Mouse (Mus musculus) E14TG2a.4 (cell line): Measurements from ENCODE around the gene E2f2.

Experiments
- H3K27me3 ChIP-seq: 2 replicates; pipeline ENCODE4 v1.6.1; 2014; ENCODE audit warnings: low read length, control low read depth; ENCODE audit not compliant: insufficient read depth
- H3K36me3 ChIP-seq: 2 replicates; pipeline ENCODE4 v1.6.1; 2014; ENCODE audit warnings: low read length, control low read depth; ENCODE audit not compliant: insufficient read depth
- H3K4me1 ChIP-seq: replicated peaks from 2 replicates; pipeline ENCODE4 v1.6.1; 2014; ENCODE audit warnings: low read depth, low read length, control low read depth
- H3K4me3 ChIP-seq: replicated peaks from 2 replicates; pipeline ENCODE4 v1.5.1; 2014; ENCODE audit warnings: mild to moderate bottlenecking, low read length
- H3K9me3 ChIP-seq: 2 replicates; pipeline ENCODE4 v1.6.1; 2014; ENCODE audit warnings: low read length, control low read depth
- CTCF ChIP-seq: conservative IDR thresholded peaks from 2 replicates; pipeline ENCODE4 v1.5.1; 2014; ENCODE audit warnings: low read length
- NANOG ChIP-seq: IDR thresholded peaks from 2 replicates; pipeline ENCODE4 v1.6.1; 2014; ENCODE audit warnings: borderline replicate concordance, low read length, mixed read lengths
- POU5F1 ChIP-seq: IDR thresholded peaks from 2 replicates; pipeline ENCODE4 v1.6.1; 2014; ENCODE audit warnings: low read length, borderline replicate concordance

The E2f2 gene

DNA sequence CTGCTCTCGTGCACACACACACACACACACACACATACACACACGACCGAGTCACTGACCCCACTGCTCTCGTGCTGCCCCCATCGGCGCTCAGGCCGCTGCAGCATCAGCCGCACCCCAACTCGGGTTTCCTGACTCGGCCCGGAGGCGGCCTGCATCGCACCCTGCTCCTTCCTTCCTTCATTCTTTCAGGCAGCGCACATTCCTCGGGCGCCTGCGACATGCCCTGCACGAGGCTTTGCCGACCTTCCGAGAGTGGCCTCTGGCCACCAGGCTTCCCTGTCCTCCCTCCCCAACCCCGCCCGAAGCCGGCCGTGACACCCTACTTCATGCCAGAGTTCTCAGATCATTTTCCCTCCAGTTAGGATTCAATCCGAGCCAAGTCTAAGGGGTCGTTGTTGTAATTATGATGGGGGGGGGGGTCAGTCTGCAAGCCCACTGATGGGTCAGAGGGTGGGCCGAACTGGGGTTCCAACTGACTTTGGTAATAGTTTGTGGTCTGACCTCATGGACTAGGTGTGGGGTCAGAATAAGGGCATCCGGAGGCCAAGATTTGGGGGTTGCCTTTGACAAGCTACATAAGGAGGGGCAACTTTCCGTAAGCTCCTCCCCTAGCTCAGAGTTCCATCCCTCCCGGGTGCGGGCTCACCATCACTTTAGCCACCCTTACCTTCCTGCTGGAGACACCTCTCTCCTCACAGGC, 23.7 kb upstream of the E2f2 start:
- H3K4me1 ChIP-seq = peaks cover 61% of the 10 kb centered on the region
- H3K9me3 ChIP-seq = peaks cover 4% of the 10 kb centered on the region; the same call in 1 of the 2 replicates
- H3K36me3 ChIP-seq = 0 out of 2 replicates have a peak, but pooled peaks cover 9% of the 10 kb centered on the region
- no peak for TF ChIP-seq NANOG
- no peak for TF ChIP-seq POU5F1
- no peak for TF ChIP-seq CTCF
- peaks cover 45% of the 10 kb centered on the region for H3K27me3 ChIP-seq
- peak overlapping the region; percentile 69 for H3K4me3 ChIP-seq

GRCm38 (mm10) chr4:136149045-136149379, 23.2 kb upstream of the E2f2 start:
- Histone ChIP-seq H3K27me3 (peaks cover 46% of the 10 kb centered on the region), H3K36me3 (0 out of 2 replicates have a peak, but pooled peaks cover 9% of the 10 kb centered on the region), H3K4me3 (peak overlapping the region; percentile 69), H3K9me3 (peaks cover 4% of the 10 kb centered on the region; the same call in 1 of the 2 replicates), H3K4me1 (peaks cover 59% of the 10 kb centered on the region)
- no peak for TF ChIP-seq NANOG
- no peak for TF ChIP-seq POU5F1

GRCm38 (mm10) chr4:136149734-136150133, 22.5 kb upstream of the E2f2 start:
- Histone ChIP-seq H3K4me3 (no peak overlapping the region), H3K4me1 (peaks cover 57% of the 10 kb centered on the region), H3K36me3 (0 out of 2 replicates have a peak, but pooled peaks cover 9% of the 10 kb centered on the region), H3K9me3 (no peaks in the 10 kb centered on the region), H3K27me3 (peaks cover 42% of the 10 kb centered on the region)
- no peak for TF ChIP-seq NANOG
- TF ChIP-seq CTCF = peak; percentile 69
- no peak for TF ChIP-seq POU5F1

DNA sequence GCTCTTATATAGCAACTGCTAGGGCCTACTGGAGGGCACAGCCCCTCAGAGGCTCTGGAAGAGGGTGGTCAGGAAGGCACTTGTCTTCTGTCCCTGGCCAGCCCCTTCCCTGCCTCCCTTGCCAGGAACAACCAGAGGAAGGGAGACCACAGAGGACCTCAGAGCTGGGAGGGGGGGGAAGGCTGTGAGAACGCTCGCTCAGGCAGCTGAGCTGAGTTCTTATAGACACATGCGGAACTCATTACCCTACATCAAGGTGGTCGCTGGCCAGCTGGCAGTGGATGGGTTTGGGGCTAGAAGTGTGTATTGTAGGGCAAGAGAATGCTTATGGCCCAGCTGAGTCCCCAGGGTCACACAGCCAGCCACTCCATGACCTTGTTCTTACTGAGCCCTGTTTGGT, 21.6 kb upstream of the E2f2 start:
- TF ChIP-seq NANOG (no peak), POU5F1 (no peak), CTCF (no peak)
- 0 out of 2 replicates have a peak, but pooled peaks cover under 1% of the 10 kb centered on the region for H3K36me3 ChIP-seq
- peaks cover 48% of the 10 kb centered on the region for H3K4me1 ChIP-seq
- no peaks in the 10 kb centered on the region for H3K9me3 ChIP-seq
- H3K27me3 ChIP-seq = peaks cover 40% of the 10 kb centered on the region
- no peak overlapping the region for H3K4me3 ChIP-seq

DNA sequence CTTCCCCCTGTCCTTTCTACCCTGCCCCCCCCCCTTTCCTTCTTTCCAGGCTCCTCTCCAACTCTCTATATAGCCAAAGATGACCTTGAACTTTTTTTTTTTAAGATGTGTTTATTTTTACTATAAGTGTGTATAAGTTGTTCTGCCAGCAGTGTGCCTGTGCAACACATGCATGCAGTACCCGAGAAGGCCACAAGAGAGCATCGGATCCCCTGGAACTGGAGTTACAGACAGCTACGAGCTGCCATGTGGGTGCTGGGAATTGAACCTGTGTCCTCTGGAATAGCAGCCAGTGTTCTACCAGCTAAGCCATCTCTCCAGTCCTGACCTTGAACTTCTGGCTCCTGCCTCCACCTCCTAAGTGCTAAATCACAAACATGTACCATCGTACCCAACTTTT, 19.4 kb upstream of the E2f2 start:
- peaks cover 39% of the 10 kb centered on the region for H3K4me1 ChIP-seq
- H3K4me3 ChIP-seq = no peak overlapping the region
- H3K9me3 ChIP-seq = no peaks in the 10 kb centered on the region
- peaks cover 38% of the 10 kb centered on the region for H3K27me3 ChIP-seq
- peak; percentile 59 for TF ChIP-seq CTCF
- no peak for TF ChIP-seq NANOG
- TF ChIP-seq POU5F1 = no peak
- H3K36me3 ChIP-seq = no peaks in the 10 kb centered on the region

- no peak for TF ChIP-seq NANOG
- TF ChIP-seq POU5F1 = no peak
- no peak for TF ChIP-seq CTCF
- no peak overlapping the region for H3K4me3 ChIP-seq
- peaks cover 31% of the 10 kb centered on the region for H3K4me1 ChIP-seq
- H3K27me3 ChIP-seq = peaks cover 34% of the 10 kb centered on the region
- no peaks in the 10 kb centered on the region for H3K9me3 ChIP-seq
- no peaks in the 10 kb centered on the region for H3K36me3 ChIP-seq
Measured at GRCm38 (mm10) chr4:136154462-136154861, 17.7 kb upstream of the E2f2 start.

GRCm38 (mm10) chr4:136158498-136158897, 13.7 kb upstream of the E2f2 start:
- no peak overlapping the region for H3K4me3 ChIP-seq
- peaks cover 21% of the 10 kb centered on the region; the same call in 1 of the 2 replicates for H3K27me3 ChIP-seq
- TF ChIP-seq CTCF (no peak), POU5F1 (no peak), NANOG (no peak)
- no peaks in the 10 kb centered on the region for H3K9me3 ChIP-seq
- no peaks in the 10 kb centered on the region for H3K36me3 ChIP-seq
- peaks cover 31% of the 10 kb centered on the region for H3K4me1 ChIP-seq

- H3K27me3 ChIP-seq = peaks cover 13% of the 10 kb centered on the region; the same call in 1 of the 2 replicates
- no peak overlapping the region for H3K4me3 ChIP-seq
- no peaks in the 10 kb centered on the region for H3K9me3 ChIP-seq
- H3K36me3 ChIP-seq = no peaks in the 10 kb centered on the region
- TF ChIP-seq NANOG (no peak), POU5F1 (no peak), CTCF (peak; percentile 92)
- peaks cover 37% of the 10 kb centered on the region for H3K4me1 ChIP-seq
Measured at GRCm38 (mm10) chr4:136159802-136160397, 12.3 kb upstream of the E2f2 start.

GRCm38 (mm10) chr4:136163448-136163847, 8.7 kb upstream of the E2f2 start:
- Histone ChIP-seq H3K9me3 (no peaks in the 10 kb centered on the region), H3K27me3 (no peaks in the 10 kb centered on the region), H3K36me3 (no peaks in the 10 kb centered on the region), H3K4me3 (no peak overlapping the region), H3K4me1 (peaks cover 42% of the 10 kb centered on the region)
- TF ChIP-seq NANOG = no peak
- peak; percentile 95 for TF ChIP-seq CTCF
